Mouse (Mus musculus) CH12.LX (cell line): ENCODE data around the gene Zfp212. TPM values are rescaled to one million over a fixed set of nuclear protein-coding genes. Genes with fewer than 3 reads are reported as not detected.

Experiments
- DNase-seq: peaks from one replicate; pipeline ENCODE4 v3.0.0-alpha.2; 2013; ENCODE audit errors: extremely low read depth
- H3K27ac ChIP-seq: 2 replicates; pipeline ENCODE4 v1.5.1; 2012; ENCODE audit warnings: low read depth, mild to moderate bottlenecking, control low read depth, moderate library complexity; ENCODE audit not compliant: insufficient read depth
- H3K27me3 ChIP-seq: replicated peaks from 2 replicates; pipeline ENCODE3; 2012; ENCODE audit warnings: inconsistent platforms
- H3K36me3 ChIP-seq, 2 experiments: replicated peaks in 1 of 2; 2 replicates each; pipeline versions ENCODE3 to v1.6.1; 2012; ENCODE audit warnings: inconsistent platforms in 1 of 2, low read length in 1 of 2, mild to moderate bottlenecking in 1 of 2, mixed read lengths in 1 of 2, moderate library complexity in 1 of 2; ENCODE audit not compliant: control insufficient read depth in 1 of 2, insufficient read depth in 1 of 2
- H3K4me1 ChIP-seq, 2 experiments: 2 replicates each; pipeline ENCODE4 v1.6.1; 2012; ENCODE audit warnings: inconsistent platforms in 1 of 2, moderate library complexity in 1 of 2; ENCODE audit not compliant: insufficient read depth in 2 of 2, control insufficient read depth in 1 of 2
- H3K4me2 ChIP-seq: 2 replicates; pipeline ENCODE4 v1.6.1; 2012; ENCODE audit warnings: low read depth, mild to moderate bottlenecking, control low read depth; ENCODE audit not compliant: poor library complexity, insufficient read depth, severe bottlenecking
- H3K4me3 ChIP-seq, 3 experiments: fragments of 150-350 bp in 1 of 3; sonication (generic) in 1 of 3; replicated peaks in 1 of 3; 2 replicates each; pipeline versions ENCODE3 to v1.5.1; 2011 to 2012; ENCODE audit warnings: low read depth in 2 of 3, low read length in 2 of 3, mild to moderate bottlenecking in 2 of 3, moderate library complexity in 2 of 3, control low read depth in 1 of 3, improper control_type of control experiment in 1 of 3, inconsistent platforms in 1 of 3, mixed read lengths in 1 of 3; ENCODE audit not compliant: poor library complexity in 1 of 3
- H3K79me2 ChIP-seq: replicated peaks from 2 replicates; pipeline ENCODE4 v1.6.1; 2012; ENCODE audit warnings: mild to moderate bottlenecking, moderate library complexity; ENCODE audit not compliant: control insufficient read depth, poor library complexity, insufficient read depth, severe bottlenecking; ENCODE audit errors: extremely low read depth
- H3K9ac ChIP-seq: 2 replicates; pipeline ENCODE4 v1.6.1; 2012; ENCODE audit warnings: low read depth, mild to moderate bottlenecking, control low read depth, moderate library complexity; ENCODE audit not compliant: insufficient read depth
- H3K9me3 ChIP-seq: replicated peaks from 2 replicates; pipeline ENCODE3; 2012; ENCODE audit warnings: low read length, inconsistent platforms, mixed read lengths
- CHD2 ChIP-seq: IDR thresholded peaks from 2 replicates; pipeline ENCODE4 v1.6.1; 2011; ENCODE audit warnings: low read length, improper control_type of control experiment
- CTCF ChIP-seq, 2 experiments: IDR thresholded peaks in 1 of 2; conservative IDR thresholded peaks in 1 of 2; 2 replicates each; pipeline ENCODE4 v1.5.1; 2011 to 2012; ENCODE audit warnings: low read depth in 2 of 2, low read length in 2 of 2, improper control_type of control experiment in 1 of 2, inconsistent platforms in 1 of 2, mild to moderate bottlenecking in 1 of 2, moderate library complexity in 1 of 2
- ELF1 ChIP-seq: IDR thresholded peaks from 2 replicates; pipeline ENCODE4 v1.6.1; 2014; ENCODE audit warnings: low read depth, mild to moderate bottlenecking, inconsistent platforms, low read length, improper control_type of control experiment
- ETS1 ChIP-seq: conservative IDR thresholded peaks from 2 replicates; pipeline ENCODE4 v1.6.1; 2012; ENCODE audit warnings: low read depth, mild to moderate bottlenecking, inconsistent platforms, low read length, improper control_type of control experiment, moderate library complexity
- GABPA ChIP-seq: IDR thresholded peaks from 2 replicates; pipeline ENCODE4 v1.6.1; 2012; ENCODE audit warnings: low read depth, low read length, improper control_type of control experiment, inconsistent platforms; ENCODE audit not compliant: insufficient replicate concordance
- KAT2A ChIP-seq: IDR thresholded peaks from 2 replicates; pipeline ENCODE4 v1.6.1; 2012; ENCODE audit warnings: low read length, improper control_type of control experiment, inconsistent platforms; ENCODE audit not compliant: insufficient replicate concordance
- MAFK ChIP-seq: IDR thresholded peaks from 2 replicates; pipeline ENCODE4 v1.6.1; 2011; ENCODE audit warnings: low read length, improper control_type of control experiment; ENCODE audit not compliant: insufficient replicate concordance
- MAX ChIP-seq: IDR thresholded peaks from 2 replicates; pipeline ENCODE4 v1.6.1; 2011; ENCODE audit warnings: low read length, improper control_type of control experiment
- MAZ ChIP-seq: IDR thresholded peaks from 2 replicates; pipeline ENCODE4 v1.6.1; 2012; ENCODE audit warnings: low read depth, mild to moderate bottlenecking, inconsistent platforms, low read length, improper control_type of control experiment, moderate library complexity
- MXI1 ChIP-seq: IDR thresholded peaks from 2 replicates; pipeline ENCODE4 v1.6.1; 2011; ENCODE audit warnings: mild to moderate bottlenecking, low read depth, low read length, improper control_type of control experiment
- MYC ChIP-seq: IDR thresholded peaks from 2 replicates; pipeline ENCODE4 v1.6.1; 2011; ENCODE audit warnings: low read depth, mild to moderate bottlenecking, improper control_type of control experiment, low read length
- NELFE ChIP-seq: IDR thresholded peaks from 2 replicates; pipeline ENCODE4 v1.6.1; 2011; ENCODE audit warnings: low read depth, low read length, improper control_type of control experiment
- NRF1 ChIP-seq: IDR thresholded peaks from 2 replicates; pipeline ENCODE4 v1.6.1; 2014; ENCODE audit warnings: low read depth, mild to moderate bottlenecking, inconsistent platforms, low read length, improper control_type of control experiment, moderate library complexity
- POLR2A ChIP-seq: IDR thresholded peaks from 2 replicates; pipeline ENCODE4 v1.6.1; 2011; ENCODE audit warnings: low read depth, mild to moderate bottlenecking, improper control_type of control experiment, low read length
- POLR2AphosphoS2 ChIP-seq: IDR thresholded peaks from 2 replicates; pipeline ENCODE4 v1.6.1; 2011; ENCODE audit warnings: low read depth, low read length, improper control_type of control experiment
- RAD21 ChIP-seq: IDR thresholded peaks from 2 replicates; pipeline ENCODE4 v1.6.1; 2011; ENCODE audit warnings: low read depth, mild to moderate bottlenecking, low read length, improper control_type of control experiment, moderate library complexity
- RCOR1 ChIP-seq: conservative IDR thresholded peaks from 2 replicates; pipeline ENCODE4 v1.6.1; 2012; ENCODE audit warnings: low read depth, mild to moderate bottlenecking, inconsistent platforms, low read length, improper control_type of control experiment
- SMC3 ChIP-seq: IDR thresholded peaks from 2 replicates; pipeline ENCODE4 v1.6.1; 2011; ENCODE audit warnings: low read depth, low read length, improper control_type of control experiment
- TCF12 ChIP-seq: IDR thresholded peaks from 2 replicates; pipeline ENCODE4 v1.6.1; 2014; ENCODE audit warnings: low read depth, mild to moderate bottlenecking, inconsistent platforms, low read length, improper control_type of control experiment
- UBTF ChIP-seq: IDR thresholded peaks from 2 replicates; pipeline ENCODE4 v1.6.1; 2012; ENCODE audit warnings: low read depth, mild to moderate bottlenecking, inconsistent platforms, low read length, improper control_type of control experiment, moderate library complexity
- USF1 ChIP-seq: IDR thresholded peaks from 2 replicates; pipeline ENCODE4 v1.6.1; 2014; ENCODE audit warnings: low read depth, mild to moderate bottlenecking, inconsistent platforms, low read length, improper control_type of control experiment
- USF2 ChIP-seq: conservative IDR thresholded peaks from 2 replicates; pipeline ENCODE4 v1.6.1; 2011; ENCODE audit warnings: low read depth, low read length, improper control_type of control experiment
- ZC3H11A ChIP-seq: IDR thresholded peaks from 2 replicates; pipeline ENCODE4 v1.6.1; 2012; ENCODE audit warnings: low read depth, mild to moderate bottlenecking, inconsistent platforms, low read length, improper control_type of control experiment
- ZKSCAN1 ChIP-seq: IDR thresholded peaks from 2 replicates; pipeline ENCODE4 v1.6.1; 2012; ENCODE audit warnings: low read depth, inconsistent platforms, low read length, improper control_type of control experiment, borderline replicate concordance
- ZNF384 ChIP-seq: IDR thresholded peaks from 2 replicates; pipeline ENCODE4 v1.6.1; 2012; ENCODE audit warnings: low read depth, low read length, improper control_type of control experiment, inconsistent platforms
- dilution Hi-C: fragments of 300-500 bp; cut with MboI; formaldehyde crosslinking; loops from 2 replicates; pipeline ENCODE4 v1.14.3; 2020; ENCODE audit warnings: low sequenced_read_pairs; ENCODE audit not compliant: extremely low pct_unique_long_range_greater_than_20kb, extremely low pct_ligation_motif_present
- in situ Hi-C: fragments of 300-500 bp; cut with MboI; formaldehyde crosslinking; loops from 3 replicates; pipeline ENCODE4 v1.14.3; 2019; ENCODE audit warnings: low sequenced_read_pairs, low pct_ligation_motif_present, low pct_unique_long_range_greater_than_20kb, mixed read lengths
- polyA plus RNA-seq: library from polyadenylated mRNA; unstranded; fragments of >175 nt; gene quantifications from 2 replicates; pipeline ENCODE4 v1.2.1, GENCODE M21; 2012; ENCODE audit warnings: low read depth; ENCODE audit not compliant: insufficient read length
- total RNA-seq, 2 experiments: library from RNA; depleted of rRNA; stranded (reverse); fragments of 300-350 nt in 1 of 2; fragments of >200 nt in 1 of 2; gene quantifications; 2 replicates each; pipeline ENCODE4 v1.2.3; 2012 to 2014

Gene Zfp212
- total and polyA plus RNA-seq, 3 experiments, result 5.1 to 12.1 (median 6.3) TPM

- dilution Hi-C loops (no loop called here), in situ Hi-C loops (no loop called here)
- Histone ChIP-seq H3K36me3 (peaks cover 40 to 74% of the 10 kb centered on the region in 2 experiments), H3K27ac (no peak overlapping the region), H3K4me2 (no peak overlapping the region), H3K79me2 (no peaks in the 10 kb centered on the region), H3K4me1 (no peaks in the 10 kb centered on the region), H3K9ac (no peak overlapping the region), H3K9me3 (peaks cover 7% of the 10 kb centered on the region), H3K27me3 (no peaks in the 10 kb centered on the region), H3K4me3 (no peak overlapping the region)
- DNase-seq, result no peak
- TF ChIP-seq POLR2AphosphoS2 (no peak), MXI1 (no peak), RCOR1 (no peak), MAZ (no peak), USF1 (no peak), CTCF (conservative IDR thresholded peaks at IDR 0.05 in 1 of 2, IDR thresholded peaks at IDR 0.05 in 1 of 2; ENCODE audit: low read depth in 2 of 2, low read length in 2 of 2) (no peak), UBTF (no peak), MAFK (no peak), RAD21 (no peak), POLR2A (no peak), ZC3H11A (no peak), CHD2 (no peak), KAT2A (no peak), ETS1 (no peak), NELFE (no peak), ELF1 (no peak), USF2 (no peak), ZKSCAN1 (no peak)
These were observed 13.9 kb upstream of the Zfp212 start for GRCm38 (mm10) chr6:47906326-47906725.

- dilution Hi-C loops (no loop called here), in situ Hi-C loops (no loop called here)
These were observed 11.3 kb upstream of the Zfp212 start for GRCm38 (mm10) chr6:47909007-47909406.

More at GRCm38 (mm10) chr6:47909007-47909406, 11.3 kb upstream of the Zfp212 start:
- Histone ChIP-seq H3K27me3 (no peaks in the 10 kb centered on the region), H3K36me3 (peaks cover 25 to 51% of the 10 kb centered on the region in 2 experiments), H3K4me1 (no peaks in the 10 kb centered on the region; a peak in 1 of 4 replicates), H3K4me3 (no peak overlapping the region), H3K9ac (no peak overlapping the region), H3K9me3 (peaks cover 7% of the 10 kb centered on the region), H3K79me2 (no peaks in the 10 kb centered on the region), H3K4me2 (no peak overlapping the region), H3K27ac (no peak overlapping the region)
- no peak for DNase-seq
- no peak for TF ChIP-seq ETS1
- no peak for TF ChIP-seq ZC3H11A
- no peak for TF ChIP-seq SMC3
- no peak for TF ChIP-seq MAX
- TF ChIP-seq ZNF384, result no peak
- no peak for TF ChIP-seq USF2
- TF ChIP-seq NRF1, result no peak
- TF ChIP-seq POLR2A, result no peak
- TF ChIP-seq ELF1, result no peak
- no peak for TF ChIP-seq MAZ
- no peak for TF ChIP-seq MYC
- TF ChIP-seq MAFK, result no peak
- no peak for TF ChIP-seq NELFE
- TF ChIP-seq GABPA, result no peak
- TF ChIP-seq TCF12, result no peak
